Mouse (Mus musculus): ENCODE measurements at regions not wholly inside any gene's neighbourhood (a gene's known extent, or its start where the extent isn't known, plus 50 kb on each side); places are given as distances from the start of the nearest gene placed in this dataset.

DNA sequence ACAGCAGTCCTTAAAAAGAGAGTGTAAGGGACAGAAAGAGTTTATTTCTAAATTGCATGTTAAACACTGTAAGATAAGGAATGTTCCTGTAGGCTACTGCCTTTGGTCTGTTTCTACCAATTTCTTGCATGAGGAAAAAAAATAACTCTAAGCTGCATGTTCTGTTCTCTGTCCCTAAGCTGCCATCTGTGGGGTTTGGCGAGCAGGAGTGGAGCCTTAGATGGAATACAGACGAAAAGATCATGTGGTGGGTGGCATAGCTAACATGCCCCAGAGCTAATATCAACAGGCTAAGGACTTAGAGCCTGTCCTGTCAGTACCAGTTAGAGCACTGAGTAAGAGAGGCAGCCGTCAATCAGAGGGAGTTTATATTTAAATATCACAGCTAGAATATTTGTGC, 590.1 kb downstream of the Zfp706 start:
- no peak for TF ChIP-seq CTCF (IDR thresholded peaks at IDR 0.05)
- TF ChIP-seq EP300 (IDR thresholded peaks at IDR 0.05; ENCODE audit: insufficient read depth, low read depth, low read length): no peak
- no peak for TF ChIP-seq POLR2A (IDR thresholded peaks at IDR 0.05; ENCODE audit: insufficient read depth, low read depth, low read length)

Measured in heart, adult 2 months (tissue).